Mouse (Mus musculus): ENCODE measurements around the gene Stk35. TPM values are rescaled to one million over a fixed set of nuclear protein-coding genes. Genes with fewer than 3 reads are reported as not detected.
"Not testable (repeated sequence)": the region's sequence is repeated elsewhere in the genome, so short reads cannot be mapped to it uniquely, and the experiment has no call there.

The Stk35 gene
- total and polyA plus RNA-seq, 2 experiments from 2014 or later = 6.5 to 14.7 TPM

DNA sequence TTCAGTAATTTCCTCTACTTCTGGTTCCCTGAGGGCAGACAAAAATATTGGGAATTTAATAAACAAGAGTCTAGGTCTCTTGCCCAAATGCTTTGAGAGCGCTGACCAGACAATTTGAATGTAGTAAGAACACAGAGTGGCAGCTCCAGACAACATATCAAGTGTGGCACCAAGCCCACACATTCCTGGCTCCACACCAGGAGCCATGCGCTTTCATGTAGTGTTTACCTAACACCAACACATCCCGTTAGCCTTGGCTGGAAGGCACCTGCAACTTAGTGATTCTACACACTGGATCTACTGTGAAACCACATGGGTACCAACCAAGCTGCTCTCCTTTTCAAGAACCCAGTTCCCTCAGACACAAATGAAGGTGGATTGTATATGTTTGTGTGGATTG lies 45.5 kb downstream of the Stk35 start:
- Histone ChIP-seq H3K36me3 (ENCODE audit: insufficient read depth, low read length) (no peaks in the 10 kb centered on the region), H3K4me2 (ENCODE audit: low read depth, low read length) (no peak overlapping the region), H3K4me1 (ENCODE audit: insufficient read depth, low read length) (no peaks in the 10 kb centered on the region), H3K9ac (replicated peaks; ENCODE audit: low read length) (no peak overlapping the region), H3K4me3 (ENCODE audit: low read length) (no peak overlapping the region), H3K9me3 (ENCODE audit: low read length) (no peaks in the 10 kb centered on the region), H3K27ac (no peak overlapping the region), H3K27me3 (ENCODE audit: insufficient read depth, low read length) (no peaks in the 10 kb centered on the region)
- WGBS = 75% methylated on average over 3 of the region's 3 CpGs
- ATAC-seq (no peak), DNase-seq (ENCODE audit: low spot score) (no peak)
- TF ChIP-seq CTCF (IDR thresholded peaks at IDR 0.05; ENCODE audit: low read depth) = no peak

DNA sequence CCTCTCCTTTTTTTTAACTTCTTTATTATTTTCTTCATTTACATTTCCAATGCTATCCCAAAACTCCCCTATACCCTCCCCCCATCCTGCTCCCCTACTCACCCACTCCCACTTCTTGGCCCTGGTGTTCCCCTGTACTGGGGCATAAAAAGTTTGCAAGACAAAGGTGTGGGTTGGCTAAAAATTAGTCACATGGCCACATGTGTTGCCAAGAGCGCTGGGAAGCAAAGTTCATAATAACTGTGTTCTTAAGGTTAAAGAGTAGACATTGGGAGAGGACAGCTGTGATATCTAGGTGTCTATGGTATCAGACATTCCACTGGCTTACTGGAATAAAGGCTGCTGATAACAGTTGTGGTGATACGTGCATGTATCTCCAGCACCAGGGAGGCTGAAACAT lies 46.2 kb downstream of the Stk35 start:
- WGBS = 91% methylated on average over 2 of the region's 2 CpGs
- no peak for ATAC-seq

DNA sequence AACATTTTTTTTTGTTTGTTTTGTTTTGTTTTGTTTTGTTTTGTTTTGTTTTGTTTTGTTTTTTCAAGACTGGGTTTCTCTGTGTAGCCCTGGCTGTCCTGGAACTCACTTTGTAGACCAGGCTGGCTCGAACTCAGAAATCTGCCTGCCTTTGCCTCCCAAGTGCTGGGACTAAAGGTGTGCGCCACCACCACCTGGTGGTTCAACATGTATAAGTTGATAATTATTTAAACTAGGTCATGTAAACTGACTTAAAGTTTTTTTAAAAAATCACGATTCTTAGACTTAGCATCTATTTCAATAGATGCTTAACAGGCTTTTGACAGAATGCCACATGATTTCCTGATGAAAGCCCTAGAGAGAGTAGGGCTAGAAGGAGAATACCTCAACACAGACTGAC lies 48.8 kb downstream of the Stk35 start:
- H3K4me1 ChIP-seq (ENCODE audit: insufficient read depth, low read length); H3K4me2 ChIP-seq (ENCODE audit: low read depth, low read length); H3K36me3 ChIP-seq (ENCODE audit: insufficient read depth, low read length); H3K27ac ChIP-seq; H3K9ac ChIP-seq (replicated peaks; ENCODE audit: low read length); DNase-seq (ENCODE audit: low spot score); H3K4me3 ChIP-seq (ENCODE audit: low read length); H3K9me3 ChIP-seq (ENCODE audit: low read length); ATAC-seq; H3K27me3 ChIP-seq (ENCODE audit: insufficient read depth, low read length): not testable (repeated sequence)
- 90% methylated on average over 3 of the region's 3 CpGs for WGBS

More for the DNA sequence above, 46.2 kb downstream of the Stk35 start:
- Histone ChIP-seq H3K27ac (no peak overlapping the region), H3K4me3 (ENCODE audit: low read length) (no peak overlapping the region), H3K9ac (replicated peaks; ENCODE audit: low read length) (no peak overlapping the region), H3K4me2 (ENCODE audit: low read depth, low read length) (no peak overlapping the region), H3K36me3 (ENCODE audit: insufficient read depth, low read length) (no peaks in the 10 kb centered on the region), H3K4me1 (ENCODE audit: insufficient read depth, low read length) (no peaks in the 10 kb centered on the region), H3K27me3 (ENCODE audit: insufficient read depth, low read length) (no peaks in the 10 kb centered on the region), H3K9me3 (ENCODE audit: low read length) (no peaks in the 10 kb centered on the region)
- no peak for TF ChIP-seq CTCF (IDR thresholded peaks at IDR 0.05; ENCODE audit: low read depth)
- no peak for DNase-seq (ENCODE audit: low spot score)

DNA sequence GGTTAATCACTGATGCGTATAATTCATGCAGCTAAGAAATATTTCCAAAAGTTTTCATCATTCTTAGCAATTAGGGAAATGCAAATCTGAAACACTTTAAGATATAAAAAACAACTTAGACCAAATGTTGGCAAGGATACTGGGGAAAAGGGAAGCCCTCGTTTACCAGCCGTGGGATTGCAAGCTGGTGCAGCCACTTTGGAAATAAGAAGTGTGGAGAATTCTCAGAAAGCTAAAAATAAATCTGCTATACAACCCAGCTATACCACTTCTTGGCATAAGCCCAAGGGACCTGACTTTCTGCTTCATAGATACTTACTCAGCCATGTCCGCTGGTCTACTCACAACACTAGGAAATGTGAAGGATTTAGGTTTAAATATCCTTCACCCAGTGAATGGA lies 51.2 kb downstream of the Stk35 start:
- Histone ChIP-seq H3K27me3 (ENCODE audit: insufficient read depth, low read length) (no peaks in the 10 kb centered on the region), H3K36me3 (ENCODE audit: insufficient read depth, low read length) (no peaks in the 10 kb centered on the region), H3K9ac (replicated peaks; ENCODE audit: low read length) (no peak overlapping the region), H3K4me2 (ENCODE audit: low read depth, low read length) (no peak overlapping the region), H3K4me1 (ENCODE audit: insufficient read depth, low read length) (no peaks in the 10 kb centered on the region), H3K9me3 (ENCODE audit: low read length) (no peaks in the 10 kb centered on the region), H3K4me3 (ENCODE audit: low read length) (no peak overlapping the region), H3K27ac (no peak overlapping the region)
- DNase-seq (ENCODE audit: low spot score) (no peak), ATAC-seq (no peak)
- 57% methylated on average over 4 of the region's 4 CpGs for WGBS
- no peak for TF ChIP-seq CTCF (IDR thresholded peaks at IDR 0.05; ENCODE audit: low read depth)

DNA sequence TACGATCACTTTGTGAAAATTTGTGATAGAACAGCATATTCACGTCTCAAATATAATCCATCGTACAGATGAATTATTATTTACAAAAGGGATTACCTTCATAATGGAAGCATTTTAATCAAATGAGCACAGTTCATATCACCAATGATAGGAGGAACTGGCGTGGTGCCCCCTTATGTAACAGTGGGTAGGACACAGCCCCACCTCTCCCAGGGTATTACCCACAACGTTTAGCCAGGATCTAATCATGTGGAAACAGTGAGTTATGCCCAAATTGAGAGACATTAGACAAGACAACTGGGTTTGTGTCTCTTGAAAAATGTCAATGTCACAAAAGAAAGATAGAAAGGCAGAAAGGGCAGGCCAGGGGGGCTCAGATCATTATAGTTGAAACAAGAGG lies 62.9 kb downstream of the Stk35 start:
- Histone ChIP-seq H3K27me3 (ENCODE audit: insufficient read depth, low read length) (no peaks in the 10 kb centered on the region), H3K9me3 (ENCODE audit: low read length) (no peaks in the 10 kb centered on the region), H3K4me3 (ENCODE audit: low read length) (no peak overlapping the region), H3K4me2 (ENCODE audit: low read depth, low read length) (no peak overlapping the region), H3K36me3 (ENCODE audit: insufficient read depth, low read length) (no peaks in the 10 kb centered on the region), H3K9ac (replicated peaks; ENCODE audit: low read length) (no peak overlapping the region), H3K4me1 (ENCODE audit: insufficient read depth, low read length) (no peaks in the 10 kb centered on the region), H3K27ac (no peak overlapping the region)
- 64% methylated on average over 5 of the region's 5 CpGs for WGBS
- ATAC-seq (no peak), DNase-seq (ENCODE audit: low spot score) (no peak)
- no peak for TF ChIP-seq CTCF (IDR thresholded peaks at IDR 0.05; ENCODE audit: low read depth)

DNA sequence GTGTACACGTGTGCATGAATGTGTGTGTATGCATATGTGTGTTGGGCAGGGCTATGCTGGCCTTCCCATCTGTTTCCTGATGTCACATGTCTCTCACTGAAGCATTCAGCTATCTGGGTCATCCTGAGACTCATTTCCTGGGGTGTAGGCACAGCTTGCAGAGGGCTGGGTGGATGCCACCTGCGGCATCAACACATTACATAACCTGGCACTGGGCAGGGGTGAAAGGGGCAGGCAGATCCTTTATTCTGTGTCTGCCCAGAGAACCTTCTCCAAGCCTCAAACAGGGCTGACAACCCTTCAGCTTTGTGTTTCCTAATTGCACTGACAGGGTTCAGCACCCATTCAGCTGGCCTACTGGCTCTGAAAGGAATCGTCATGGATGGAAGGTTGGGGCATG lies 64.6 kb downstream of the Stk35 start:
- 59% methylated on average over 3 of the region's 3 CpGs for WGBS
- DNase-seq (ENCODE audit: low spot score) = peak; percentile 28
- Histone ChIP-seq H3K36me3 (ENCODE audit: insufficient read depth, low read length) (no peaks in the 10 kb centered on the region), H3K9me3 (ENCODE audit: low read length) (no peaks in the 10 kb centered on the region), H3K27me3 (ENCODE audit: insufficient read depth, low read length) (no peaks in the 10 kb centered on the region), H3K4me2 (ENCODE audit: low read depth, low read length) (no peak overlapping the region), H3K9ac (replicated peaks; ENCODE audit: low read length) (no peak overlapping the region), H3K4me1 (ENCODE audit: insufficient read depth, low read length) (no peaks in the 10 kb centered on the region), H3K4me3 (ENCODE audit: low read length) (no peak overlapping the region), H3K27ac (no peak overlapping the region)
- TF ChIP-seq CTCF (IDR thresholded peaks at IDR 0.05; ENCODE audit: low read depth) = no peak
- peak; percentile 56 for ATAC-seq

DNA sequence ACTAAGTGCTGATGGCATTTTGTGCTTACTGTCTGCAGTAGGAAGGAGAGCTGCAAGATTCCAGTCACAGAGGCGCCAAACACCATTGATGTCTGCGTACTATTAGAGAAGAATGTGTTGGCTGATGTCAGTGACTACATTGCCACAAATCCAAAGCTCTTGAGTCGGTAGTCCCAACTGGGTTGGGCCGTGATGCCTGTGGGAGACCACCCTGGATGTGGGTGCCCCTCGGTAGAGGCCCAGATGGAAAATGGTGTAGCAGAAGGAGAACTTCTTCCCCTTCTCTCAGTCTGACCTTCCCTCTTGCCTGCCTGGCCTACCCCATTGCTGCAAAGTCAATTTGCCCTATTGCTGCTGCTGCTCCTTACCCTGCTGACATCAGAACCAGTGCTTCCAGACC lies 68.8 kb downstream of the Stk35 start:
- Histone ChIP-seq H3K9ac (replicated peaks; ENCODE audit: low read length) (no peak overlapping the region), H3K4me2 (ENCODE audit: low read depth, low read length) (no peak overlapping the region), H3K4me1 (ENCODE audit: insufficient read depth, low read length) (no peaks in the 10 kb centered on the region), H3K4me3 (ENCODE audit: low read length) (no peak overlapping the region), H3K27ac (no peak overlapping the region), H3K27me3 (ENCODE audit: insufficient read depth, low read length) (no peaks in the 10 kb centered on the region), H3K9me3 (ENCODE audit: low read length) (no peaks in the 10 kb centered on the region), H3K36me3 (ENCODE audit: insufficient read depth, low read length) (no peaks in the 10 kb centered on the region)
- DNase-seq (ENCODE audit: low spot score) (no peak), ATAC-seq (no peak)
- 97% methylated on average over 5 of the region's 5 CpGs for WGBS
- no peak for TF ChIP-seq CTCF (IDR thresholded peaks at IDR 0.05; ENCODE audit: low read depth)
